Mouse (Mus musculus) midbrain, embryonic 12.5 days (tissue): ENCODE data around the gene Shox2. TPM values are rescaled to one million over a fixed set of nuclear protein-coding genes. Genes with fewer than 3 reads are reported as not detected.
A peak's percentile ranks its signal among the peaks of the same experiment; 100 is the strongest.

ENCODE experiments used
- ATAC-seq: fragments of 200-750 bp; cut with Nextera tagmentation; 2 replicates; pipeline ENCODE4 v1.8.0; 2017; ENCODE audit warnings: low read depth, moderate TSS enrichment, moderate library complexity; ENCODE audit not compliant: low FRiP score
- H3K27ac ChIP-seq: fragments of 300-500 bp; sonication (generic); replicated peaks from 2 replicates; pipeline ENCODE4 v1.5.1; 2016; ENCODE audit warnings: mild to moderate bottlenecking
- H3K27me3 ChIP-seq: fragments of 300-500 bp; sonication (generic); 2 replicates; pipeline ENCODE4 v1.6.1; 2016; ENCODE audit warnings: mild to moderate bottlenecking
- H3K36me3 ChIP-seq: fragments of 300-500 bp; sonication (generic); 2 replicates; pipeline ENCODE4 v1.6.1; 2016
- H3K4me1 ChIP-seq: fragments of 300-500 bp; sonication (generic); 2 replicates; pipeline ENCODE4 v1.6.1; 2016
- H3K4me2 ChIP-seq: fragments of 300-500 bp; sonication (generic); replicated peaks from 2 replicates; pipeline ENCODE4 v1.6.1; 2016; ENCODE audit warnings: mild to moderate bottlenecking, moderate library complexity
- H3K4me3 ChIP-seq: fragments of 300-500 bp; sonication (generic); 2 replicates; pipeline ENCODE4 v1.5.1; 2016; ENCODE audit warnings: mild to moderate bottlenecking
- H3K9ac ChIP-seq: fragments of 300-500 bp; sonication (generic); replicated peaks from 2 replicates; pipeline ENCODE4 v1.6.1; 2016; ENCODE audit warnings: mild to moderate bottlenecking, moderate library complexity
- H3K9me3 ChIP-seq: fragments of 300-500 bp; sonication (generic); 2 replicates; pipeline ENCODE4 v1.6.1; 2016; ENCODE audit warnings: mild to moderate bottlenecking
- WGBS: fragments of 180-500 bp; shearing (Covaris S2); methylation state at CpG from one replicate; pipeline ENCODE4 v1.1.7; 2016; 5-methylcytosine and 5-hydroxymethylcytosine counted together
- polyA plus RNA-seq: library from polyadenylated mRNA; unstranded; fragments of >200 nt; fragmentation: Nextera tagmentation; extraction: Ambion mirVana; gene quantifications from 2 replicates; pipeline ENCODE4 v1.2.1, GENCODE M21; 2016

Shox2 gene
- polyA plus RNA-seq, 1 experiment from 2014 or later = 97.5 TPM

- no peak for ATAC-seq
- under 1% methylated on average over 25 of the region's 25 CpGs for WGBS
- Histone ChIP-seq H3K4me2 (peak overlapping the region; percentile 58), H3K27me3 (peaks cover 75% of the 10 kb centered on the region), H3K27ac (peak overlapping the region; percentile 71), H3K9ac (peak overlapping the region; percentile 79), H3K9me3 (no peaks in the 10 kb centered on the region), H3K36me3 (no peaks in the 10 kb centered on the region), H3K4me1 (peaks cover 34% of the 10 kb centered on the region), H3K4me3 (peak overlapping the region; percentile 56)
Measured at GRCm38 (mm10) chr3:66977811-66978456, 3.6 kb downstream of the Shox2 start.

- peaks cover 75% of the 10 kb centered on the region for H3K27me3 ChIP-seq
- no peaks in the 10 kb centered on the region for H3K9me3 ChIP-seq
- under 1% methylated on average over 13 of the region's 13 CpGs for WGBS
- H3K27ac ChIP-seq = peak overlapping the region; percentile 71
- ATAC-seq = no peak
- H3K9ac ChIP-seq = peak overlapping the region; percentile 79
- peaks cover 28% of the 10 kb centered on the region for H3K4me1 ChIP-seq
- H3K4me2 ChIP-seq = peak overlapping the region; percentile 58
- H3K36me3 ChIP-seq = no peaks in the 10 kb centered on the region
- H3K4me3 ChIP-seq = peak overlapping the region; percentile 56
Measured at GRCm38 (mm10) chr3:66976889-66977615, 4.5 kb downstream of the Shox2 start.

- Histone ChIP-seq H3K36me3 (no peaks in the 10 kb centered on the region), H3K9me3 (no peaks in the 10 kb centered on the region), H3K4me1 (peaks cover 23% of the 10 kb centered on the region), H3K27ac (no peak overlapping the region), H3K4me3 (0 out of 2 replicates have a peak overlapping the region, but pooled peaks have one; percentile 51), H3K4me2 (peak overlapping the region; percentile 82), H3K9ac (no peak overlapping the region), H3K27me3 (peaks cover 69% of the 10 kb centered on the region)
- ATAC-seq = no peak
- WGBS = 14% methylated on average over 3 of the region's 3 CpGs
Measured at GRCm38 (mm10) chr3:66974501-66974900, 7.1 kb downstream of the Shox2 start.

- Histone ChIP-seq H3K4me3 (peak overlapping the region; percentile 51), H3K4me1 (peaks cover 18% of the 10 kb centered on the region), H3K27ac (peak overlapping the region; percentile 65), H3K4me2 (peak overlapping the region; percentile 82), H3K36me3 (no peaks in the 10 kb centered on the region), H3K9me3 (no peaks in the 10 kb centered on the region), H3K9ac (peak overlapping the region; percentile 67), H3K27me3 (peaks cover 60% of the 10 kb centered on the region)
- ATAC-seq = peak; percentile 65
- under 1% methylated on average over 59 of the region's 59 CpGs for WGBS
Measured at GRCm38 (mm10) chr3:66973391-66973943, 8.1 kb downstream of the Shox2 start.

- Histone ChIP-seq H3K9ac (no peak overlapping the region), H3K27me3 (peaks cover 62% of the 10 kb centered on the region), H3K27ac (no peak overlapping the region), H3K4me3 (peak overlapping the region; percentile 8; the same call in 1 of the 2 replicates), H3K4me2 (peak overlapping the region; percentile 34), H3K4me1 (peaks cover 18% of the 10 kb centered on the region), H3K9me3 (no peaks in the 10 kb centered on the region), H3K36me3 (no peaks in the 10 kb centered on the region)
- ATAC-seq = no peak
- WGBS = 5% methylated on average over 16 of the region's 16 CpGs
Measured at GRCm38 (mm10) chr3:66972191-66972950, 9.2 kb downstream of the Shox2 start.

- H3K4me1 ChIP-seq = peaks cover 18% of the 10 kb centered on the region
- peak; percentile 59 for ATAC-seq
- no peaks in the 10 kb centered on the region for H3K36me3 ChIP-seq
- peaks cover 54% of the 10 kb centered on the region for H3K27me3 ChIP-seq
- 1% methylated on average over 29 of the region's 29 CpGs for WGBS
- H3K27ac ChIP-seq = 0 out of 2 replicates have a peak overlapping the region, but pooled peaks have one; percentile 10
- no peaks in the 10 kb centered on the region for H3K9me3 ChIP-seq
- no peak overlapping the region for H3K9ac ChIP-seq
- peak overlapping the region; percentile 28 for H3K4me3 ChIP-seq
- H3K4me2 ChIP-seq = peak overlapping the region; percentile 47
Measured at GRCm38 (mm10) chr3:66970661-66971331, 10.8 kb downstream of the Shox2 start.

- Histone ChIP-seq H3K4me3 (peak overlapping the region; percentile 28; the same call in 1 of the 2 replicates), H3K27ac (no peak overlapping the region)
- ATAC-seq = peak; percentile 1; the same call in 1 of the 2 replicates
Measured at GRCm38 (mm10) chr3:66970261-66970660, 11.3 kb downstream of the Shox2 start.

GRCm38 (mm10) chr3:66967508-66967907 lies 14.1 kb downstream of the Shox2 start:
- no peak overlapping the region for H3K4me3 ChIP-seq
- no peaks in the 10 kb centered on the region for H3K9me3 ChIP-seq
- H3K36me3 ChIP-seq = no peaks in the 10 kb centered on the region
- peaks cover 33% of the 10 kb centered on the region for H3K27me3 ChIP-seq
- no peak overlapping the region for H3K4me2 ChIP-seq
- 70% methylated on average over 4 of the region's 4 CpGs for WGBS
- peaks cover 11% of the 10 kb centered on the region for H3K4me1 ChIP-seq
- no peak for ATAC-seq
- H3K9ac ChIP-seq = no peak overlapping the region
- H3K27ac ChIP-seq = no peak overlapping the region

More at GRCm38 (mm10) chr3:66970261-66970660, 11.3 kb downstream of the Shox2 start:
- no peak overlapping the region for H3K9ac ChIP-seq
- H3K9me3 ChIP-seq = no peaks in the 10 kb centered on the region
- peak overlapping the region; percentile 47 for H3K4me2 ChIP-seq
- 3% methylated on average over 10 of the region's 10 CpGs for WGBS
- peaks cover 18% of the 10 kb centered on the region for H3K4me1 ChIP-seq
- H3K36me3 ChIP-seq = no peaks in the 10 kb centered on the region
- peaks cover 54% of the 10 kb centered on the region for H3K27me3 ChIP-seq

- ATAC-seq = no peak
- Histone ChIP-seq H3K36me3 (no peaks in the 10 kb centered on the region), H3K4me1 (no peaks in the 10 kb centered on the region), H3K9me3 (no peaks in the 10 kb centered on the region), H3K27me3 (peaks cover 16% of the 10 kb centered on the region), H3K4me3 (no peak overlapping the region), H3K9ac (no peak overlapping the region), H3K4me2 (no peak overlapping the region), H3K27ac (no peak overlapping the region)
- WGBS = 55% methylated on average over 3 of the region's 3 CpGs
Measured at GRCm38 (mm10) chr3:66964884-66965283, 16.7 kb downstream of the Shox2 start.

- Histone ChIP-seq H3K4me3 (no peak overlapping the region), H3K4me2 (no peak overlapping the region), H3K9ac (no peak overlapping the region), H3K36me3 (no peaks in the 10 kb centered on the region), H3K27ac (no peak overlapping the region), H3K4me1 (no peaks in the 10 kb centered on the region), H3K9me3 (no peaks in the 10 kb centered on the region), H3K27me3 (0 out of 2 replicates have a peak, but pooled peaks cover 4% of the 10 kb centered on the region)
- 75% methylated on average over 5 of the region's 5 CpGs for WGBS
- no peak for ATAC-seq
Measured at GRCm38 (mm10) chr3:66959972-66960371, 21.6 kb downstream of the Shox2 start.

- no peak overlapping the region for H3K4me2 ChIP-seq
- no peaks in the 10 kb centered on the region for H3K4me1 ChIP-seq
- H3K9me3 ChIP-seq = no peaks in the 10 kb centered on the region
- no peak overlapping the region for H3K27ac ChIP-seq
- 60% methylated on average over 2 of the region's 2 CpGs for WGBS
- no peaks in the 10 kb centered on the region for H3K27me3 ChIP-seq
- no peak overlapping the region for H3K9ac ChIP-seq
- no peaks in the 10 kb centered on the region for H3K36me3 ChIP-seq
- H3K4me3 ChIP-seq = no peak overlapping the region
- ATAC-seq = no peak
Measured at GRCm38 (mm10) chr3:66955126-66955525, 26.4 kb downstream of the Shox2 start.
